Mouse (Mus musculus) thymus, adult 2 months (tissue): ENCODE results near the gene Fhit.

ENCODE experiments used
- CTCF ChIP-seq: fragments of 200-500 bp; IDR thresholded peaks from 2 replicates; pipeline ENCODE4 v1.5.1; 2012; ENCODE audit warnings: mild to moderate bottlenecking, control low read depth, low read length, moderate library complexity, borderline replicate concordance; ENCODE audit not compliant: control insufficient read depth, poor library complexity, insufficient read depth; ENCODE audit errors: extremely low read depth
- POLR2A ChIP-seq: fragments of 200-500 bp; IDR thresholded peaks from 2 replicates; pipeline ENCODE4 v1.6.1; 2012; ENCODE audit warnings: mild to moderate bottlenecking, low read length, control low read depth, moderate library complexity; ENCODE audit not compliant: control insufficient read depth, poor library complexity, insufficient read depth; ENCODE audit errors: extremely low read depth

DNA sequence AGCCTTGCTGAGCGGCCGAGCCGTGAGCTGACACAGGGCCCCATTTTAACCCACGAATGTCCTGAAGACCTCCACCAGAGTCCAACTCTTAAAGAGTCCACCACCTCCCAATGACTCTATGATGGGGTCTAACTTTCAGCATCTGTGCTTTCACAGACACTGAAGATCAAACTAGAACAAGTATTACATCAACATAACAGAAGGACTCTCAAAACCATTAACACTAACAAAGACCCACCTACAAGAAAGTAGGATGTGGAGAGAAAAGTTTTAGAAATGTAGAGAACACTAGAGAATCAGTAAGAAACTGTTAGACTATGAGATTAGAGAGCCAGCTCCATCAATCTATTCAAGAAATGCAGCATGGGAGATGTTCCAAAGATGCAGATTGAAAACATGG, 501.6 kb downstream of the Fhit start:
- TF ChIP-seq CTCF (no peak), POLR2A (no peak)
